Mouse (Mus musculus) heart, postnatal 25 days (tissue): ENCODE measurements around the gene Pik3r3. TPM values are rescaled to one million over a fixed set of nuclear protein-coding genes. Genes with fewer than 3 reads are reported as not detected.

Experiments
- DNase-seq: peaks from one replicate; pipeline ENCODE4 v3.0.0; 2022; ENCODE audit warnings: low spot score
- intact Hi-C: fragments of 180-260 bp; cut with DNase I; formaldehyde crosslinking; loops from one replicate; pipeline ENCODE4 v1.15.1; 2025
- total RNA-seq, 2 experiments: library from RNA; stranded (reverse); gene quantifications; 2 replicates each; pipeline ENCODE4 v1.2.3; 2021

The Pik3r3 gene
- total RNA-seq, result 10 to 100 TPM; 12.9 to 13.1 TPM

GRCm38 (mm10) chr4:116221140-116221851, at the start of gene Pik3r3:
Pik3r3 (plus strand) TSS chr4:116221618.
- intact Hi-C loops, result loop anchor here (2.0 kb wide), 1 partner anchor 44 kb away; no protein-coding TSS in a partner anchor
- DNase-seq, result peak; percentile 97

DNA sequence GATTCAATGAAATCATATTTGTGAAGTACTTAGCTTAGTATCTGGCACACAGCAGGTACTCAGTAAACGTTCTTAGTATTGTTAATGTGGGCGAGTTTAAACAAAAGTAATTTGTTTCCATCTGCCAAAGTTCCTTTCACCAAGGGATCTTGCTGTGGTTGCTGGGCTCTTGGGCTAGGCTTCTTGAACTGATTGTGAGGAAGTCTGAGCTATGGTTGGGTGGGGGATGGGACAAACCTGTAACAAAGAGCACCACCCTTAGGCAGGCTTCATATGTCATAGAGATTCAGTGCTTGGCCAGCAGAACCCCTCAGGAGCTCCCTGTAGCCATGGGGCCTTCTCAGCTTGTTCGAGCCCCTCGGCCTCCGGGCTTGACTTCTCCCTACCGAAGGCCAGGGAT, 48.3 kb upstream of the Pik3r3 start, which contains the start of the genes 1700042G07Rik and Gm49337:
Gene 1700042G07Rik (plus strand): TSS at position 301 of the 400 bp plus-strand sequence.
Gene Gm49337 (plus strand): TSS at position 313 of the 400 bp plus-strand sequence.
- intact Hi-C loops, result loop anchor here (5.0 kb wide), 1 partner anchor 274 kb away; no protein-coding TSS in a partner anchor
- DNase-seq, result no peak

GRCm38 (mm10) chr4:116173752-116174151, 47.7 kb upstream of the Pik3r3 start:
- DNase-seq, result no peak
- intact Hi-C loops, result loop anchor here (5.0 kb wide), 1 partner anchor 274 kb away; no protein-coding TSS in a partner anchor

DNA sequence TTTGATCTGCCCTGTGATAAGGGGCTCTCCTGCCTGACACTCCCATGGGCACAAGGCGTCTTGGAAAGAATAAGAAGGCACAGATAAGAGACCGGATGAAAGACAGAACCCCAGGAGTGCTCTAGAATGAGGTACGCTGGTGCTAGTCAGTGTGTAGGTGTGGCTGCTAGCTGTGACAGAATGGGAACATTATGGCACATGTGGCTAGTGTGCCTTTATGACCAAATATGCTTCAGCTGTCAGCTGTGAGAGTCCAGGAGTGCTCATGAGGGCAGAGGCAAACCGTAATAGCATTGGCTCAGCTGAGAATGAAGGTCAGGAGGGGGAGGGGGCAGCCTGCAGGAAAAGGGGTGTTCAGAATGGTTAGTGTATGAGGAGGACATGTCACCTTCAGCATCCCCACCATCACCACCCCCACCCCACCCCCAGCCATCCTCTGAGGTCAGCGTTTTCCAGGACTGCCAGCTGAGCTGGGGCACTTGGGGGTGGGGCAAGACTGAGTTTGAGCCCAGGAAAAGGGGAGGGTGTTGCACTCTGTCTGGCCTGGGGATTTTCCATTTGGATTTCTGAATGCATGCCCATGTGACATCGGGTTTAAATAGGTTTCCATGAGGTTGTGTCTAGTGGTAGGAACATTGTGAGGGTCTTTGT, 46.8 kb upstream of the Pik3r3 start:
- no peak for DNase-seq
- intact Hi-C loops, result loop anchor here (5.0 kb wide), 1 partner anchor 273 kb away; no protein-coding TSS in a partner anchor

GRCm38 (mm10) chr4:116175136-116175535, 46.3 kb upstream of the Pik3r3 start:
- intact Hi-C loops, result no loop called here
- no peak for DNase-seq

GRCm38 (mm10) chr4:116175711-116176542, 45.5 kb upstream of the Pik3r3 start:
- intact Hi-C loops, result loop anchor here (2.0 kb wide), 1 partner anchor 45 kb away; the partner anchor contains the start of gene Pik3r3
- no peak for DNase-seq

- intact Hi-C loops, result loop anchor here (2.0 kb wide), 1 partner anchor 44 kb away; the partner anchor contains the start of gene Pik3r3
- peak; percentile 65 for DNase-seq
Measured at GRCm38 (mm10) chr4:116176543-116176988, 44.9 kb upstream of the Pik3r3 start.

DNA sequence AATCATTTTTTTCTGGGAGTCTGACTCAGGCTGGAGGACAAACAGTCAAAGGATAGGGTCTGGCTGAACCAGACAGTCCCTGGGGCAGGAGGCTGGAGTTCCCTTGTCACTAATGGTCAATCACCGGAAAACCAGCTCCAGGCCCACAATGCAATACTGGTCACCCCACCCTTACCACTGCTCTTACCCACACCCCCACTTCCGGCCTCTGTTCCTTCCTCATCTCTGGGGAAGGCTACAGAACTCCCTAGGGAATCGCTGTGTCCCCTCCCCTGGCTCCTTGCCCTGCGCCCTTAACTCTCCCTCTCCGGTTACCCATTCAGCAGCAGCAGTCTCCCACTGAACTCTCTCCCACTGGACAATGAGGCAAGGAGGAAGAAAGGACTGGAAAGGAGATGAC, 44.3 kb upstream of the Pik3r3 start:
- DNase-seq, result peak; percentile 80
- intact Hi-C loops, result loop anchor here (2.0 kb wide), 1 partner anchor 44 kb away; the partner anchor contains the start of gene Pik3r3

DNA sequence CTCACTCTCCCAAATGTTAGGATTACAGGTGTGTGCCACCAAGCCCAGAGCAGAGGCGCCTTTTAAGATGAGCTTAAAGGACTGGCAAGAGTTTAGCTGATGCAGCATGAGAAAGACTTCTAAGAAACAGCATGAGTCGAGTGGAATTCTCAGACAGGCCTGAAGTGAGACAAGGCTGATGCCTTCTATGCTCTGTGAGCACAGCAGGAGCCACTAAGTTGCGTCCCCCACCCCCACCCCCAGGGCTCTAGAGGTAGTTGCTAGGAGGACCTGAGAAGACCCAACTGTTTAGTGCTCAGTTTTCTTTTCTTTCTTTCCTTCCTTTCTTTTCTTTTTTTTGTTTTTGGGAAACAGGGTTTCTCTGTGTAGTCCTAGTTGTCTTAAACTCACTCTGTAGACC, 39.3 kb upstream of the Pik3r3 start:
- DNase-seq, result no peak
- intact Hi-C loops, result no loop called here

GRCm38 (mm10) chr4:116182745-116183144, 38.7 kb upstream of the Pik3r3 start:
- intact Hi-C loops, result no loop called here
- DNase-seq, result peak; percentile 24

DNA sequence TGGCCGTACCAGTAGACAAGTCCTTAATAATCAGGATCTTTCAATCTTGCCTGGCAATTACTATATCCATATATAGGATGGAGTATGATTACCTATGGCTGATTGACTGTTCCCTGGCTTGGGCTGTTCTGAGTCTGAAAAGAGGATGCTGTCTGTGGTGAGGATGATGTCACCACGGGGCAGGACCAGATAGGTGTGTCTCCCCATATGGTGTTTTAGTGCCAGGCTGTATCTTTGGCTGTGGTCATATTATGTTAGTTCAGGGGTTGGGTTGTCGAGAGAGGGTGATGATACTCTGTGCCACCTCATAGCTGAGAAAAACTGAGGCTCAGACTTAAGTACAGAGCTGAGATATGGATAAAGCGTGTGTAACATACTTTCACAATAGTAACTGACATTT, 36.3 kb upstream of the Pik3r3 start:
- intact Hi-C loops, result no loop called here
- no peak for DNase-seq

GRCm38 (mm10) chr4:116192286-116192835, 29.1 kb upstream of the Pik3r3 start:
- intact Hi-C loops, result no loop called here
- no peak for DNase-seq

DNA sequence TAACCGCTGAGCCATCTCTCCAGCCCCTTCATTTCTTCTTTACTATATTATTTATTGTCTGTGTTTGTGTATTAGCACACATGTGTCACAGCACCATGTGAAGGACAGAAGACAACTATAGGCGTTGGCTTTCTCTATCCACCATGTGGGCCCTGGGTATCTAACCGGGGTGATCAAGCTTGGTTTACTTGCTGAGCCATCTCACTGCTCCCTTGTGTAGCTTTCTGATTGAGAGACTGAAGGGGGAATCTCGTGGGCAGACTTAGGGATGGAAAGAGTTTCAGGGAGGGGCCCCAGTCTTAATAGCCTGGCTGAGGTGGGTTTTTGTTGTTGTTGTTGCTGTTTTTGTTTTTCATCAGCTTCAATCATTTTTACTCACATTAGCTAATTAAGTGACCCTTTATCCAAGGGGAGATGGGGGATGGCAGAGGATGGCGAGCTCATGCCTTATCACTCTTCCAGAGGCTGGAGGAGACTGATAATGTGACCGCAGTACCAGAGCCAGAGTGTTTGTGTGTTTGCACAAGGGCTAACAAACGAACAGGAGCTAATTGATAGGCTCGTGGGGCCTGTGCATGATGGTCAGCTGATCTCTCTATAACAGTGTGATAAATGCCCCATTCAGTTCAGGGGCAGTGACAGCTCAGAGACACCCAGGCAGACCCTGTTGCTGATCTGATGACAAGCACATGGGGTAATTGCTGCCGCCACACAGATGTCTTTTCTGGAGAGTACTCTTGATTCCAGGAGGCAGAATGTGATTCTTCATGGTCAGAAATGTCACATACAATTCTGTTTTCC, 27.6 kb upstream of the Pik3r3 start:
- DNase-seq, result no peak
- intact Hi-C loops, result no loop called here

DNA sequence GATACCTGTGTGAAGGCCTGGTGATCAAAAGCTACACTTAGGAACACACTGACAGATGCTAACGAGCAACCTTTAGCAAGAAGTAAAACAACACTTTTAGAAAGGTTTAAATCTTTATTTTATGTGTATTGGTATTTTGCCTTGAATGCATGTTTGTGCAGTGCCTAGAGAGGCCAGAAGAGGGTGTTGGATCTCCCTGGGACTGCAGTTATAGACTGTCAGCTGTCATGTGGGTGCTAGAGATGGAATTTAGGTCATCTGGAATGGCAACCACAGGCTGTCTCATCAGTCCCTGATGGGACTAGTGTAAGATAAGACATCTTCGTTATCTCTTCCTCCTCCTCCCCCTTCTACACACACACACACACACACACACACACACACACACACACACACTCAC, 23.0 kb upstream of the Pik3r3 start:
- no peak for DNase-seq
- intact Hi-C loops, result no loop called here

- intact Hi-C loops, result no loop called here
- DNase-seq, result no peak
Measured at GRCm38 (mm10) chr4:116204422-116204821, 17.0 kb upstream of the Pik3r3 start.

DNA sequence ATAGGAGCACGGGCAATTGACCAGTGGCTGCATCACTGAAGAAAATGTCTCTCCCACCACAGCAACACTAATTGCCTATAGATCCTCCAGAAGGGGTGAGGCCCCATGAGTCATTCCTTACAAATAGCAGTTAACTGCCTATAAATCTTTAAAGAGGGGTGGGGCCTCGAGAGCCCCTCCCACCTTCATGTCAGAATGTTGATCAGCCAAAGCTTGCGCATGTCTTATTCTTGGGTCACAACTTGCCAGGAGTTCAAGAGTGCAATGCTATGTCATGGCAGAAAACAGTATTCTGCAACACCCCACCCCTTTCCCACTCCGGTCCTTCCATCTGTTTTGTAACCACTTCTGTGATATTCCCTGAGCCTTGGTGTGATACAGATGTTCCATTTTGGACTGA, 14.9 kb upstream of the Pik3r3 start:
- DNase-seq, result no peak
- intact Hi-C loops, result no loop called here

DNA sequence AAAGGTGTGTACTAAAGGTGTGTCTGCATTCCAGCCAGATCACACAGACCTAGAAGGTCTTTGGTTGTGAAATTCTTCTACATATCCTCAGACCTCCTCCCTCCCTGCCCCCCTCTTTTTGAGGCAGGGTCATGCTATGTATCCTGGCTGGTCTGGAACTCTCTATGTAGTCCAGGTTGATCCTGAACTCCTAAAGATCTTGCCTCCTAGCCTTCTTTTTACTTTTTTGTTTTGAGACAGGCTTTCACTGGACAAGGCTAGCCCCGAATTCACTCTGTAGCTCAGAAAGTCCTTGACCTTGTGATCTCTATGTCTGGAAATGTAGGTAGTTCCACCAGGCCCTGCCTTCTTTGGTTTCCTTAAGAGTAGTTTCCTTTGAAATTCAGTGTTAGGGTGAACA, 12.5 kb upstream of the Pik3r3 start:
- intact Hi-C loops, result no loop called here
- DNase-seq, result no peak

DNA sequence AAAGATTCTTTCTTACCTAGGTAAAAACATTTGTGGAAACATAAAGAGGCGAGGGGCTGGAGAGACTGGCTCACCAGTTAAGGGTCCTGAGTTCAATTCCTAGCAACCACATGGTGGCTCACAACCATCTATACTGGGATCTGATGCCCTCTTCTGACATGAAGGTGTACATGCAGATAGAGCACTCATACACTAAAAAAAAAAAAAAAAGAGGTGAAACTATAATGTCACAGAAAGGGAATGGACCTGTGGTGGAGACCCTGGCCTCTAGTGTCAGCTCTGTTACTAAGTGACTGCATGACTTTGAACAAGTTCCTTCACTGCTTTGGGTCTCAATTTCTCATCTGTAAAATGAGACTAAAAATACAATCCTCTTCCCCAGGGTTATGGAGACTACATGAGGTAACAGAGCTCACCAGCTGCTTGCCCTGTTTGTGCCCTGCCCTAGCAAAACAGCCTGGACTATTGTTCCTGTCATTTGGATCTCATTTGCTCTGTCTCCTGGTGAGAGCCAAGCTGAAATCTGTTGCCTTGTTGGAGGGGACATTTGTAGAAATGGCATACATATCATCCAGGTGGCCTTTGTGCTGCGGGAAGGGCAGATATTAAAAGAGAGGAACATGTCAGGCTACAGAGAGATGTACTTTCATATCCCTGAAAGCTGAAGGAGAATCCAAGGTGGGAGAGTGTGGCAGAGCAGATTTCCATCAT, 5.4 kb upstream of the Pik3r3 start:
- intact Hi-C loops, result no loop called here
- no peak for DNase-seq
